Mouse (Mus musculus) G1E (cell line): ENCODE data around the gene S100a2.

ENCODE experiments used
- CTCF ChIP-seq: IDR thresholded peaks from 2 replicates; pipeline ENCODE4 v1.5.1; 2012; ENCODE audit warnings: low read depth, low read length, inconsistent platforms, mixed read lengths
- GATA1 ChIP-seq: IDR thresholded peaks from 2 replicates; pipeline ENCODE4 v1.6.1; 2012; ENCODE audit warnings: borderline replicate concordance, low read length, inconsistent platforms, mixed read lengths
- GATA2 ChIP-seq: IDR thresholded peaks from 2 replicates; pipeline ENCODE4 v1.6.1; 2012; ENCODE audit warnings: low read depth, low read length, inconsistent platforms, borderline replicate concordance
- POLR2AphosphoS5 ChIP-seq: IDR thresholded peaks from 2 replicates; pipeline ENCODE4 v1.6.1; 2012; ENCODE audit warnings: low read depth, low read length, inconsistent platforms; ENCODE audit not compliant: insufficient replicate concordance
- TAL1 ChIP-seq: conservative IDR thresholded peaks from 2 replicates; pipeline ENCODE4 v1.6.1; 2012; ENCODE audit warnings: low read depth, low read length, inconsistent platforms, mixed read lengths

DNA sequence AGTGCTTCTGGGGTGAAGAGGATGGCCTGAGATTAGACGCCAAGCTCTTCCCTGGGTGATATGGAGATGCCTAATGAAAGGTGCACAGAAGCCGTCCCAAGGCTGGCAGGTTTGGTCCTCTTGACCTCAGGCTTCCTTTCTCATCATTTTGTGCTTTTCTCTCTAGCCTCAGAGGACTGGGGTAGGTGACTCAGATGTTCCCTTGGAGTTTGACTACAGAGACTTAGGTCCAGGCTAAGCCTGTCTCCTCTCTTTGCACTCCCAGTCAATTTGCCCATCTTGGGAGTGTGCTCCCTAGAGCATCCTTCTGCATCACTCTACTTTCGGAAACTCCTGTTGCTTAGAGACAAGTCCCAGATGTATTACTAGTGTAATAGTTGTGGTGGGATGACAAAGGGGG lies 17.3 kb downstream of the S100a2 start:
- no peak for TF ChIP-seq CTCF
- no peak for TF ChIP-seq TAL1
- TF ChIP-seq GATA1 = no peak
- TF ChIP-seq POLR2AphosphoS5 = no peak
- no peak for TF ChIP-seq GATA2
